Mouse (Mus musculus): ENCODE measurements around the gene Hira.
"Not testable (repeated sequence)": the region's sequence is repeated elsewhere in the genome, so short reads cannot be mapped to it uniquely, and the experiment has no call there.

DNA sequence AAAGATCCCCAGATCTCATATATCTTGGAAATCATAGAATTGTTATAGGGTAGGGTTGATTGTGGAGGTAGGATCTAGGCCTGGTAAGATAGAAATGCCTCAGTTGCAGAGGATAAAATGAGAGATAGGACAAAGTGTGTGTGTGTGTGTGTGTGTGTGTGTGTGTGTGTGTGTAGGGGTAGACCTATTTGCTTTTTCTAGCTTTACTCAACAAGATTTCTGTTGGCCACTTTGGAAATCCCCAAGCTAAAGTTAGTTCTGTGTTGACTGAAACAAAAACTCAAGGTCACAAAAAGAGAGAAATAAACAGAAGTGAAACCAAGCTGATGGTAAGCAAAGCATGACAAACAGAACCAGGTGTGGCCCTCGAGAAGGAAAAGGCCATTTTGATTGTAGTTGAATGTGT lies 130.4 kb downstream of the Hira start:
- not testable (repeated sequence) for TF ChIP-seq CTCF (IDR thresholded peaks at IDR 0.05; ENCODE audit: low read depth); EP300 (optimal IDR thresholded peaks at IDR 0.05)

Data from stomach, postnatal 0 days (tissue).